Mouse (Mus musculus): ENCODE results near the gene Glrb. TPM values are rescaled to one million over a fixed set of nuclear protein-coding genes. Genes with fewer than 3 reads are reported as not detected.

Gene Glrb
- polyA plus RNA-seq, 1 experiment from 2014 or later, result 26.6 TPM

- peaks cover 2% of the 10 kb centered on the region; the same call in 1 of the 2 replicates for H3K4me1 ChIP-seq (ENCODE audit: control insufficient read depth, insufficient read depth, low read length)
- ATAC-seq (ENCODE audit: insufficient number of reproducible peaks, low FRiP score, low TSS enrichment, low read depth) (no peak), DNase-seq (ENCODE audit: low spot score) (no peak)
- no peak overlapping the region; the same call in 1 of the 2 replicates for H3K27ac ChIP-seq (replicated peaks; ENCODE audit: low read depth, low read length)
- no peak overlapping the region for H3K4me3 ChIP-seq (ENCODE audit: low read depth, low read length)
- H3K4me2 ChIP-seq (ENCODE audit: low read depth, severe bottlenecking), result no peak overlapping the region
- H3K9me3 ChIP-seq (ENCODE audit: control insufficient read depth, low read length), result no peaks in the 10 kb centered on the region
- no peak overlapping the region for H3K9ac ChIP-seq (ENCODE audit: low read length)
- H3K36me3 ChIP-seq (ENCODE audit: control insufficient read depth, insufficient read depth, low read length), result no peaks in the 10 kb centered on the region
- 20% methylated on average over 1 of the region's 1 CpGs for WGBS
- H3K27me3 ChIP-seq (ENCODE audit: control insufficient read depth, insufficient read depth, low read length), result no peaks in the 10 kb centered on the region
Measured at GRCm38 (mm10) chr3:80885174-80885573, 28.3 kb downstream of the Glrb start.

GRCm38 (mm10) chr3:80883601-80884000 is 29.9 kb downstream of the Glrb start:
- Histone ChIP-seq H3K4me1 (ENCODE audit: control insufficient read depth, insufficient read depth, low read length) (peaks cover 2% of the 10 kb centered on the region; the same call in 1 of the 2 replicates), H3K4me3 (ENCODE audit: low read depth, low read length) (no peak overlapping the region), H3K27me3 (ENCODE audit: control insufficient read depth, insufficient read depth, low read length) (no peaks in the 10 kb centered on the region), H3K9ac (ENCODE audit: low read length) (no peak overlapping the region), H3K36me3 (ENCODE audit: control insufficient read depth, insufficient read depth, low read length) (no peaks in the 10 kb centered on the region), H3K9me3 (ENCODE audit: control insufficient read depth, low read length) (no peaks in the 10 kb centered on the region), H3K4me2 (ENCODE audit: low read depth, severe bottlenecking) (no peak overlapping the region), H3K27ac (replicated peaks; ENCODE audit: low read depth, low read length) (no peak overlapping the region)
- 87% methylated on average over 6 of the region's 6 CpGs for WGBS
- DNase-seq (ENCODE audit: low spot score) (no peak), ATAC-seq (ENCODE audit: insufficient number of reproducible peaks, low FRiP score, low TSS enrichment, low read depth) (no peak)

- H3K4me3 ChIP-seq (ENCODE audit: low read depth, low read length), result no peak overlapping the region
- WGBS, result 74% methylated on average over 6 of the region's 6 CpGs
- H3K27ac ChIP-seq (replicated peaks; ENCODE audit: low read depth, low read length), result no peak overlapping the region
- H3K9ac ChIP-seq (ENCODE audit: low read length), result no peak overlapping the region
- DNase-seq (ENCODE audit: low spot score) (no peak), ATAC-seq (ENCODE audit: insufficient number of reproducible peaks, low FRiP score, low TSS enrichment, low read depth) (no peak)
- H3K36me3 ChIP-seq (ENCODE audit: control insufficient read depth, insufficient read depth, low read length), result no peaks in the 10 kb centered on the region
- no peak overlapping the region for H3K4me2 ChIP-seq (ENCODE audit: low read depth, severe bottlenecking)
- H3K4me1 ChIP-seq (ENCODE audit: control insufficient read depth, insufficient read depth, low read length), result peaks cover 5% of the 10 kb centered on the region; the same call in 1 of the 2 replicates
- H3K9me3 ChIP-seq (ENCODE audit: control insufficient read depth, low read length), result no peaks in the 10 kb centered on the region
- H3K27me3 ChIP-seq (ENCODE audit: control insufficient read depth, insufficient read depth, low read length), result no peaks in the 10 kb centered on the region
Measured at GRCm38 (mm10) chr3:80880660-80881293, 32.7 kb downstream of the Glrb start.

- Histone ChIP-seq H3K4me2 (ENCODE audit: low read depth, severe bottlenecking) (no peak overlapping the region), H3K9ac (ENCODE audit: low read length) (no peak overlapping the region), H3K27me3 (ENCODE audit: control insufficient read depth, insufficient read depth, low read length) (no peaks in the 10 kb centered on the region), H3K9me3 (ENCODE audit: control insufficient read depth, low read length) (no peaks in the 10 kb centered on the region), H3K27ac (replicated peaks; ENCODE audit: low read depth, low read length) (no peak overlapping the region), H3K4me3 (ENCODE audit: low read depth, low read length) (no peak overlapping the region), H3K4me1 (ENCODE audit: control insufficient read depth, insufficient read depth, low read length) (peaks cover 5% of the 10 kb centered on the region), H3K36me3 (ENCODE audit: control insufficient read depth, insufficient read depth, low read length) (no peaks in the 10 kb centered on the region)
- ATAC-seq (ENCODE audit: insufficient number of reproducible peaks, low FRiP score, low TSS enrichment, low read depth), result peak; percentile 93
- WGBS, result 8% methylated on average over 5 of the region's 5 CpGs
- DNase-seq (ENCODE audit: low spot score), result peak; percentile 85
Measured at GRCm38 (mm10) chr3:80878571-80878970, 34.9 kb downstream of the Glrb start.

- 80% methylated on average over 7 of the region's 7 CpGs for WGBS
- ATAC-seq (ENCODE audit: insufficient number of reproducible peaks, low FRiP score, low TSS enrichment, low read depth) (no peak), DNase-seq (ENCODE audit: low spot score) (no peak)
- no peak overlapping the region for H3K9ac ChIP-seq (ENCODE audit: low read length)
- no peaks in the 10 kb centered on the region for H3K36me3 ChIP-seq (ENCODE audit: control insufficient read depth, insufficient read depth, low read length)
- H3K27ac ChIP-seq (replicated peaks; ENCODE audit: low read depth, low read length), result no peak overlapping the region
- no peaks in the 10 kb centered on the region for H3K27me3 ChIP-seq (ENCODE audit: control insufficient read depth, insufficient read depth, low read length)
- peaks cover 5% of the 10 kb centered on the region for H3K4me1 ChIP-seq (ENCODE audit: control insufficient read depth, insufficient read depth, low read length)
- no peak overlapping the region for H3K4me3 ChIP-seq (ENCODE audit: low read depth, low read length)
- no peaks in the 10 kb centered on the region for H3K9me3 ChIP-seq (ENCODE audit: control insufficient read depth, low read length)
- no peak overlapping the region for H3K4me2 ChIP-seq (ENCODE audit: low read depth, severe bottlenecking)
Measured at GRCm38 (mm10) chr3:80874690-80875353, 38.6 kb downstream of the Glrb start.

- peaks cover 5% of the 10 kb centered on the region for H3K4me1 ChIP-seq (ENCODE audit: control insufficient read depth, insufficient read depth, low read length)
- no peak for DNase-seq (ENCODE audit: low spot score)
- ATAC-seq (ENCODE audit: insufficient number of reproducible peaks, low FRiP score, low TSS enrichment, low read depth), result no peak
Measured at GRCm38 (mm10) chr3:80874081-80874480, 39.4 kb downstream of the Glrb start.

GRCm38 (mm10) chr3:80871472-80872171 is 41.8 kb downstream of the Glrb start:
- WGBS, result 87% methylated on average over 1 of the region's 1 CpGs
- H3K4me2 ChIP-seq (ENCODE audit: low read depth, severe bottlenecking), result no peak overlapping the region
- H3K4me3 ChIP-seq (ENCODE audit: low read depth, low read length), result no peak overlapping the region
- no peak for DNase-seq (ENCODE audit: low spot score)
- no peaks in the 10 kb centered on the region; the same call in 1 of the 2 replicates for H3K4me1 ChIP-seq (ENCODE audit: control insufficient read depth, insufficient read depth, low read length)
- H3K27me3 ChIP-seq (ENCODE audit: control insufficient read depth, insufficient read depth, low read length), result no peaks in the 10 kb centered on the region
- H3K9ac ChIP-seq (ENCODE audit: low read length), result no peak overlapping the region
- ATAC-seq (ENCODE audit: insufficient number of reproducible peaks, low FRiP score, low TSS enrichment, low read depth), result no peak
- no peaks in the 10 kb centered on the region for H3K9me3 ChIP-seq (ENCODE audit: control insufficient read depth, low read length)
- H3K36me3 ChIP-seq (ENCODE audit: control insufficient read depth, insufficient read depth, low read length), result no peaks in the 10 kb centered on the region
- H3K27ac ChIP-seq (replicated peaks; ENCODE audit: low read depth, low read length), result no peak overlapping the region

More at GRCm38 (mm10) chr3:80874081-80874480, 39.4 kb downstream of the Glrb start:
- Histone ChIP-seq H3K4me2 (ENCODE audit: low read depth, severe bottlenecking) (no peak overlapping the region), H3K27ac (replicated peaks; ENCODE audit: low read depth, low read length) (no peak overlapping the region), H3K9ac (ENCODE audit: low read length) (no peak overlapping the region), H3K36me3 (ENCODE audit: control insufficient read depth, insufficient read depth, low read length) (no peaks in the 10 kb centered on the region), H3K4me3 (ENCODE audit: low read depth, low read length) (no peak overlapping the region), H3K9me3 (ENCODE audit: control insufficient read depth, low read length) (no peaks in the 10 kb centered on the region), H3K27me3 (ENCODE audit: control insufficient read depth, insufficient read depth, low read length) (no peaks in the 10 kb centered on the region)
- WGBS, result 62% methylated on average over 5 of the region's 5 CpGs

- no peaks in the 10 kb centered on the region for H3K4me1 ChIP-seq (ENCODE audit: control insufficient read depth, insufficient read depth, low read length)
- DNase-seq (ENCODE audit: low spot score) (no peak), ATAC-seq (ENCODE audit: insufficient number of reproducible peaks, low FRiP score, low TSS enrichment, low read depth) (no peak)
- no peak overlapping the region for H3K4me3 ChIP-seq (ENCODE audit: low read depth, low read length)
- no peaks in the 10 kb centered on the region for H3K9me3 ChIP-seq (ENCODE audit: control insufficient read depth, low read length)
- H3K4me2 ChIP-seq (ENCODE audit: low read depth, severe bottlenecking), result no peak overlapping the region
- no peak overlapping the region for H3K27ac ChIP-seq (replicated peaks; ENCODE audit: low read depth, low read length)
- no peak overlapping the region for H3K9ac ChIP-seq (ENCODE audit: low read length)
- no peaks in the 10 kb centered on the region for H3K36me3 ChIP-seq (ENCODE audit: control insufficient read depth, insufficient read depth, low read length)
- 75% methylated on average over 3 of the region's 3 CpGs for WGBS
- no peaks in the 10 kb centered on the region for H3K27me3 ChIP-seq (ENCODE audit: control insufficient read depth, insufficient read depth, low read length)
Measured at GRCm38 (mm10) chr3:80867328-80867727, 46.1 kb downstream of the Glrb start.

Measured in limb, embryonic 11.5 days (tissue).